Mouse (Mus musculus) liver, adult 2 months (tissue): Measurements from ENCODE around the gene Gabbr2. TPM values are rescaled to one million over a fixed set of nuclear protein-coding genes. Genes with fewer than 3 reads are reported as not detected.

ENCODE experiments used
- DNase-seq: peaks from one replicate; pipeline ENCODE4 v3.0.0-alpha.2; 2011; ENCODE audit warnings: low read depth, low spot score; ENCODE audit errors: extremely low read depth
- H3K27ac ChIP-seq: fragments of 200-500 bp; replicated peaks from 2 replicates; pipeline ENCODE4 v1.5.1; 2012; ENCODE audit warnings: low read depth, mild to moderate bottlenecking, control low read depth, inconsistent platforms, low read length; ENCODE audit not compliant: insufficient read depth
- H3K27me3 ChIP-seq: fragments of 200-500 bp; 2 replicates; pipeline ENCODE4 v1.6.1; 2012; ENCODE audit warnings: mild to moderate bottlenecking, moderate library complexity, low read length, inconsistent platforms; ENCODE audit not compliant: control insufficient read depth, insufficient read depth
- H3K36me3 ChIP-seq: fragments of 200-500 bp; 2 replicates; pipeline ENCODE4 v1.6.1; 2012; ENCODE audit warnings: low read length, inconsistent platforms; ENCODE audit not compliant: control insufficient read depth, insufficient read depth
- H3K4me1 ChIP-seq: fragments of 200-500 bp; 2 replicates; pipeline ENCODE4 v1.6.1; 2011; ENCODE audit warnings: low read length; ENCODE audit not compliant: control insufficient read depth, insufficient read depth
- H3K4me3 ChIP-seq: fragments of 200-500 bp; 2 replicates; pipeline ENCODE4 v1.5.1; 2011; ENCODE audit warnings: low read depth, mild to moderate bottlenecking, control low read depth, low read length, moderate library complexity; ENCODE audit not compliant: insufficient read depth
- H3K79me2 ChIP-seq: fragments of 200-500 bp; 2 replicates; pipeline ENCODE4 v1.6.1; 2012; ENCODE audit warnings: inconsistent platforms, mild to moderate bottlenecking, low read length, moderate library complexity; ENCODE audit not compliant: control insufficient read depth, insufficient read depth
- H3K9ac ChIP-seq: fragments of 200-500 bp; 2 replicates; pipeline ENCODE4 v1.6.1; 2012; ENCODE audit warnings: low read depth, mild to moderate bottlenecking, control low read depth, inconsistent platforms, low read length
- CTCF ChIP-seq: fragments of 200-500 bp; IDR thresholded peaks from 2 replicates; pipeline ENCODE4 v1.5.1; 2011; ENCODE audit warnings: low read depth, low read length, control low read depth
- POLR2A ChIP-seq: fragments of 200-500 bp; IDR thresholded peaks from 2 replicates; pipeline ENCODE4 v1.6.1; 2011; ENCODE audit warnings: low read length, control low read depth; ENCODE audit not compliant: insufficient read depth; ENCODE audit errors: extremely low read depth
- WGBS: fragments of 180-500 bp; shearing (Covaris S2); methylation state at CpG from one replicate; pipeline ENCODE4 v1.1.7; 2018; 5-methylcytosine and 5-hydroxymethylcytosine counted together
- polyA plus RNA-seq: library from polyadenylated mRNA; depleted of rRNA; stranded (reverse); fragments of >200 nt; gene quantifications from 2 replicates; pipeline ENCODE4 v1.2.3, GENCODE M21; 2012
- total RNA-seq: library from RNA; depleted of rRNA; stranded (reverse); fragments of >200 nt; gene quantifications from 2 replicates; pipeline ENCODE4 v1.2.3, GENCODE M21; 2014

Gene Gabbr2
- total and polyA plus RNA-seq, 2 experiments, result 7.7 to 15.0 TPM

DNA sequence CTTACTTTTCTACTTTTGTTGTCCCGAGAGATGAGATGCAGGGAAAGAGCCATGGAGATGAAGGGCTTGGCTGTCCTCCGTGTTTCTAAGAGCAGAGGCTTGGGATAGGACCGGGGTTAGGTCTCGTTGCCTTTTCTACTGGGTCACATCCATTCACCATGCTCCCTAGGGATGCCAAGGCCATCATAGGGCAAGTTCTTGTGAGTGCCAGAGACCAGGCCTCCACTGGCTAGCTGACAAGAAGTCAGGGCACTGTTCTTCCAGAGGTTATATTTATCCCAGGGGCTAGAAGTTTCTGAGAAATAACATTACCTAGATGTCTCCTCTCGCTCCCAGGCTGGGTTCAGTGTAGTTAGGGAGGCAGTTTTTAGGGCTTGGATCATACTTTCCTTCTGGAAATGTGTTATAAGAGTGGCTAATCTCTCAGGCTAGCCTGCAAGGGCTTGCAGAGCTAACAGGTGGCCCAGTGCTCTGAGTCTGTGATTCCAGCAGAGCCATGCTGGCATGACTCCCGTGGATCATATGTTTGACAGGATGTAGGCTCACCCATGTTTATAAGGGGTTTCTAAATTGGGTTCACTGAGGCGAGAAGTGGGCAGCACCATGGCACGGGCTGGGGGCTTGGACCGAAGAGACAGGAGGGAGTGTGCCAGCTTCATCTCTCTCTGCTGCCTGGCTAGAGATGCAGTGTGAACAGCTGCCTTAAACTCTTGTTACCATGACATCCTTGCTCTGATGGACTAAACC, 199.2 kb downstream of the Gabbr2 start:
- Histone ChIP-seq H3K4me1 (no peaks in the 10 kb centered on the region), H3K4me3 (no peak overlapping the region), H3K36me3 (no peaks in the 10 kb centered on the region), H3K27ac (no peak overlapping the region), H3K9ac (no peak overlapping the region), H3K79me2 (no peaks in the 10 kb centered on the region), H3K27me3 (no peaks in the 10 kb centered on the region)
- no peak for DNase-seq
- TF ChIP-seq POLR2A, result no peak
- no peak for TF ChIP-seq CTCF
- whole genome bisulfite sequencing, result 92% methylated on average over 9 of the region's 9 CpGs

DNA sequence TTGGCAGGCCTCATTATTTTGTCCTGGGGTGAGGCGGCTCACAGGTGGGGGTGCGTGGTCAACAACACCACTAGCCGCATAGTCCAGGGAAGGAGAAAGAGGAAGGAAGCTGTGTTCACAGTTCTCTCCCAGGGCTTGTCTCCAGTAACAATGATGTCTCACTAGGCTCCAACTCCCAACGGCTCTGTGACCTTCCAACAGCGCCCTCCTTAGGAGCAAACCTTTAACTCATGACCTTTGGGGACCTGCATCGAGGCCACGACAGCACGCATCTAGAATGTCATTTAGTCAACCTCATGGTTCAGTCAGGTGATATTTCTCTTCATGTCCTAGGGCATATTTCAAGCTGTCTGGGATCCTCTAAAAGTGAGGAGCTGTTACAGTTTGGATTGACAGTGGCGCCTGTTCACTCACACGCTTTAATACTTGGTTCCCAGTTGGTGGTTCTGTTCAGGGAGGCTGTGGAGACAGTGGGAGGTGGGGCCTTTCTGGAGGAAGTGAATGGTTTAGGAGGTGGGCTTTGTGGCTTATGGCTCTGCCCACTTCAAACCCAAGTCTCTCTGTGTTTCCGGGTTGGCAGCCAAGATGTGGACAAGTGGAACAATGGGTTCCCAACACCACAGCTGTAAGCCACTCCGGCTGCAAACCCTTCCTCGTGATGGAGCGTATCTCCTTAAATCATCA, 200.3 kb downstream of the Gabbr2 start:
- no peak overlapping the region for H3K4me3 ChIP-seq
- H3K27me3 ChIP-seq, result no peaks in the 10 kb centered on the region
- no peak overlapping the region for H3K9ac ChIP-seq
- TF ChIP-seq POLR2A (no peak), CTCF (no peak)
- H3K4me1 ChIP-seq, result no peaks in the 10 kb centered on the region
- H3K27ac ChIP-seq, result no peak overlapping the region
- no peaks in the 10 kb centered on the region for H3K79me2 ChIP-seq
- WGBS, result 86% methylated on average over 14 of the region's 14 CpGs
- no peaks in the 10 kb centered on the region for H3K36me3 ChIP-seq
- no peak for DNase-seq

DNA sequence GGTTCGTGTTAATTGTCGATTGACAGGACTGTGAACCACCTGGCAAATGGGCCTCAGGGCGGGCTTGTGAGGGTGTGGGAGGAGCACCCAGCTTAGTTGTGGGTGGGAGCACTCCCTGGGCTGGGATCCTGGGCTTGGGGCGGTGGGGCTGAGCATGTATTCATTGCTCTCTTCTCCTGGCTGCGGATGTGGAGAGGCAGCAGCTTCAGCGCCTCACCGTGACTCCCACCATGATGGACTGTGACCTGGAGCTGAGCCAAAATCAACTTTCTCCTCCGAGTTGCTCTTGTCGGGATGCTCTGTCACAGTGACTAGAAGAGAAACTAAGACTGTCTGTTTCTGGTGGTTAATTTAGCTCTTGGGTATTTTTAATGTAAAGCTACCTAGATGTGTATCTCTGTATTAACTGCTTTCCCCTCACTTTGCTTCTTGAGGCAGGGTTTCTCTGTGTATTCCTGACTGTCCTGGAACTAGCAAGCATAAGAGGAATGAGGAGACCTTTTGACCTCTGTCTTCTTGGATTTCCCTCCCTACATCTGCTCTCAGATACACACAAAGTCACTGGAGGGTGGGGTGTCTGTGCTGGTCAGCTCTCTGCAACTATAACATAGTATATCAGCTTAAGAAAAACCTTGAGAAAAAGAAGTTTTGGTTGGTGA, 200.9 kb downstream of the Gabbr2 start:
- TF ChIP-seq POLR2A (no peak), CTCF (no peak)
- 59% methylated on average over 9 of the region's 9 CpGs for WGBS

DNA sequence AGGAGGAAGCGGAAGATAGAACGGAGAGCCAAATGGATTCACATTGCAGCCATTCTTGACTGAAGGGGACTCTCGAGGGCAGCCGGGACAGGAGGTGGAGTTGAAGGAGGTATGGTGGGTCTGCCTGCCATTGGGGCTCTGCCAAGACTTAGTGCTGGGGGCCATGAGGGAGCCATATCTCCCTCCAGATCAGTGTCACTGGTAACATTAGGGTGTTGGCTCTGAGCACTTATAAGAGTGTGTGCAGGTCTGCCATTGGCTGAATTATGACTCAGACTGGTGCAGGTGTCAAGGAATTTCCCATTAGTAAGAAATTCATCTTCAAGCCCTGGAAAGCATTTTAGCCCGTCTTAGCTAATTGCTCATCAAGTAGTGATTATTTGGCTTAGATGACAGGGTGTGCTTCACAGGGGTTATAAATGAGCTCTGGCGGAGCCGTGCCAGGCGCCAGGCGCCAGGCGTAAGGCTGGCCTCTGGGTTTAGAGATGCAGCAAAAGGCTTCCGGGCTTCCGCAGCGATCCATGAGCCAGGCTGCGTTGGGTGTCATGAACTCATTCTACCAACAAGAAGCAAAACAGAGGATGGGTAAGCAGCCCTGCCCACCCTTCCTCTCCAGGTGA, 207.1 kb downstream of the Gabbr2 start:
- H3K4me1 ChIP-seq, result no peaks in the 10 kb centered on the region
- H3K4me3 ChIP-seq, result no peak overlapping the region
- TF ChIP-seq CTCF (no peak), POLR2A (no peak)
- no peak for DNase-seq
- no peaks in the 10 kb centered on the region for H3K79me2 ChIP-seq
- H3K27ac ChIP-seq, result no peak overlapping the region
- no peaks in the 10 kb centered on the region for H3K36me3 ChIP-seq
- no peak overlapping the region for H3K9ac ChIP-seq
- 93% methylated on average over 14 of the region's 14 CpGs for WGBS
- no peaks in the 10 kb centered on the region for H3K27me3 ChIP-seq

More for the DNA sequence above, 200.9 kb downstream of the Gabbr2 start:
- H3K9ac ChIP-seq, result no peak overlapping the region
- no peak overlapping the region for H3K4me3 ChIP-seq
- no peaks in the 10 kb centered on the region for H3K36me3 ChIP-seq
- H3K27me3 ChIP-seq, result no peaks in the 10 kb centered on the region
- H3K4me1 ChIP-seq, result no peaks in the 10 kb centered on the region
- no peaks in the 10 kb centered on the region for H3K79me2 ChIP-seq
- DNase-seq, result no peak
- no peak overlapping the region for H3K27ac ChIP-seq

DNA sequence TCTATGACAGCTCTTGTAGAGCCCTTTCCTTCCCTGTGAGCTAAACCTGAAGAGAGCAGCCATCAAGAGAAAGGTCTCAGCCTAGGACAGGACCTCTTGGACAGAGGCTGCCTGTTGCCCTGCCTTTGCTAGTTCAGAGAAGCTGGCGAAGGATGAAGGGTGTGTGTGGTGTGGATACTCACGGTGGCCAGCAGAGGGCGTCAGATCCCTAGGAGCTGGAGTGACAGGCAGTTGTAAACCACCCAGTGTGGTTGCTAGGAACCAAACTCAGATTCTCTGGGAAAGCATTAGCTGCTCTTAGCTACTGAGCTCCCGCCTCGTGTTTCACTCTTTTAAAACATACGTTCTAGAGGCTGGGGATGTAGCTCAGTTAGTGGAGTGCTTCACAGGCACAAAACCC, 210.6 kb downstream of the Gabbr2 start:
- Histone ChIP-seq H3K36me3 (no peaks in the 10 kb centered on the region), H3K9ac (no peak overlapping the region), H3K27me3 (no peaks in the 10 kb centered on the region), H3K27ac (no peak overlapping the region), H3K4me1 (no peaks in the 10 kb centered on the region), H3K4me3 (no peak overlapping the region), H3K79me2 (no peaks in the 10 kb centered on the region)
- DNase-seq, result no peak
- TF ChIP-seq CTCF (peak; percentile 77), POLR2A (no peak)
- 73% methylated on average over 6 of the region's 6 CpGs for WGBS
